Mouse (Mus musculus): ENCODE data around the gene Plxna4. TPM values are rescaled to one million over a fixed set of nuclear protein-coding genes. Genes with fewer than 3 reads are reported as not detected.

Gene Plxna4
- polyA plus RNA-seq, 1 experiment: 3.5 TPM

DNA sequence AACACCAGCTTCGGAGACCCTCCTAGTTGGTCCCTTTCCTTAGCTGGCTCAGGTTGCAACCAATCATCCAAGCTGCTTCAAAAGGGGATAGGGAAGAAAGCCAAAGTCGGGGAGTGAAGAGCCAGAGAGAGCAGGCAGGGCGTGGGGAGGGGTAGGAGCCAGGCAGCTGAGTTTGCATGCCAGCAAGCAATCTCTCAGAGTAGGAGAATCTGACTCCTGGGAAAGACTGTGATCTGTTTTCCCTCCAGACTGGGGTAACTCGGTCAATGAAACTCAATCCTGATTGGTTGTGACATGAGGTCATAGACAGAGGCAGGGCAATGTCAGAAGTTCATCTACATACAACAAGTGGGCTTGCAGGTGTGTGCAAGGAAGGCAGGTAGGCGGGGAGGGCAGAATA lies 260.8 kb downstream of the Plxna4 start:
- H3K36me3 ChIP-seq (replicated peaks; ENCODE audit: low read length): no peaks in the 10 kb centered on the region
- TF ChIP-seq FLI1 (IDR thresholded peaks at IDR 0.05; ENCODE audit: low read length) (no peak), GATA1 (IDR thresholded peaks at IDR 0.05; ENCODE audit: borderline replicate concordance, low read length) (no peak)
- no peaks in the 10 kb centered on the region for H3K9me3 ChIP-seq
- peaks cover 49% of the 10 kb centered on the region for H3K4me1 ChIP-seq
- no peak overlapping the region for H3K4me3 ChIP-seq (replicated peaks)
- H3K27me3 ChIP-seq (replicated peaks): peaks cover 19% of the 10 kb centered on the region

GRCm38 (mm10) chr6:32326406-32326805 lies 261.6 kb downstream of the Plxna4 start:
- Histone ChIP-seq H3K4me3 (replicated peaks) (no peak overlapping the region), H3K36me3 (replicated peaks; ENCODE audit: low read length) (no peaks in the 10 kb centered on the region), H3K27me3 (replicated peaks) (peaks cover 19% of the 10 kb centered on the region), H3K4me1 (peaks cover 41% of the 10 kb centered on the region), H3K9me3 (no peaks in the 10 kb centered on the region)
- TF ChIP-seq GATA1 (IDR thresholded peaks at IDR 0.05; ENCODE audit: borderline replicate concordance, low read length): no peak
- no peak for TF ChIP-seq FLI1 (IDR thresholded peaks at IDR 0.05; ENCODE audit: low read length)

- Histone ChIP-seq H3K4me1 (peaks cover 42% of the 10 kb centered on the region), H3K9me3 (no peaks in the 10 kb centered on the region), H3K36me3 (replicated peaks; ENCODE audit: low read length) (no peaks in the 10 kb centered on the region), H3K27me3 (replicated peaks) (peaks cover 19% of the 10 kb centered on the region), H3K4me3 (replicated peaks) (no peak overlapping the region)
- no peak for TF ChIP-seq FLI1 (IDR thresholded peaks at IDR 0.05; ENCODE audit: low read length)
- TF ChIP-seq GATA1 (IDR thresholded peaks at IDR 0.05; ENCODE audit: borderline replicate concordance, low read length): no peak
Measured at GRCm38 (mm10) chr6:32325851-32326250, 262.1 kb downstream of the Plxna4 start.

DNA sequence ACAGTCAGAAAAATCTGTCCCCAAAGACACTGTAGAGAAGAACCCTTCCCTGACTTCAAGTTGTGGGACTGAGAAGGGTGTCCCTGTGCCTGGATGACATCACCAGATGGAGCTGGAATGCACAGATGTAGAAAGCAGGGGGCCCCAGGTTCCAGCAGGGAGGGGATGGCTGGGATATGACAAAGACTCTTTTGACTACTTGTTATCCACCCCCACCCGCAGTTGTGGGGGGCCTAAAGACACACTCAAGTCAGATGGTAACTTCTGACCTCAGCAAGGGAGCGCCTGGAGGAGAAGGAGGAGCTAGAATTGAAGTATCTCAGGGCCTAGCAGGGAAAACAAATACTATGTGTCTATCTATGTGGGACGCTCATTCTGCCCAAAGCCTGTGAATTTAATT lies 266.8 kb downstream of the Plxna4 start:
- Histone ChIP-seq H3K36me3 (replicated peaks; ENCODE audit: low read length) (no peaks in the 10 kb centered on the region), H3K4me3 (replicated peaks) (no peak overlapping the region), H3K27me3 (replicated peaks) (no peaks in the 10 kb centered on the region), H3K9me3 (no peaks in the 10 kb centered on the region), H3K4me1 (peaks cover 19% of the 10 kb centered on the region)
- TF ChIP-seq FLI1 (IDR thresholded peaks at IDR 0.05; ENCODE audit: low read length) (no peak), GATA1 (IDR thresholded peaks at IDR 0.05; ENCODE audit: borderline replicate concordance, low read length) (no peak)

DNA sequence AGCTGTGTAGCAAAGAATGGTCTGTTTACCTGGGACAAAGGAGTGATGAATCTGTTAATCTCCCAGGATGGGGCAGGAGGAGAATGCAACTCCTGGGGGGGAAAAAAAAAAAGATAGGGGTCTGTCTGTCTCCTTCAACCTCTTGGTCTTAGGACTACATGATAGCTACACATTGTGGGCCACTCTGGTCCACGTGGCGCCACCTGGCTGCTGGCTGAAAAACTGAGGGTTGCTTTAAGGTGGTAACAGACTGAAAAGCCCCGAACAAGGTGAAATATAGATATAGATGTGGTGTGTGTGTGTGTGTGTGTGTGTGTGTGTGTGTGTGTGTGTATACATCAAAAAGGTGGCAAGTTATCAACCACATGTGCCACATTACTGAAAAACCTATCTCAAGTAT lies 267.7 kb downstream of the Plxna4 start:
- Histone ChIP-seq H3K27me3 (replicated peaks) (no peaks in the 10 kb centered on the region), H3K9me3 (no peaks in the 10 kb centered on the region), H3K4me3 (replicated peaks) (no peak overlapping the region), H3K4me1 (peaks cover 19% of the 10 kb centered on the region), H3K36me3 (replicated peaks; ENCODE audit: low read length) (no peaks in the 10 kb centered on the region)
- TF ChIP-seq GATA1 (IDR thresholded peaks at IDR 0.05; ENCODE audit: borderline replicate concordance, low read length): no peak
- no peak for TF ChIP-seq FLI1 (IDR thresholded peaks at IDR 0.05; ENCODE audit: low read length)

GRCm38 (mm10) chr6:32317470-32317869 lies 270.5 kb downstream of the Plxna4 start:
- H3K27me3 ChIP-seq (replicated peaks): no peaks in the 10 kb centered on the region
- H3K9me3 ChIP-seq: no peaks in the 10 kb centered on the region
- no peak for TF ChIP-seq FLI1 (IDR thresholded peaks at IDR 0.05; ENCODE audit: low read length)
- TF ChIP-seq GATA1 (IDR thresholded peaks at IDR 0.05; ENCODE audit: borderline replicate concordance, low read length): no peak
- H3K4me1 ChIP-seq: peaks cover 19% of the 10 kb centered on the region
- no peaks in the 10 kb centered on the region for H3K36me3 ChIP-seq (replicated peaks; ENCODE audit: low read length)
- no peak overlapping the region for H3K4me3 ChIP-seq (replicated peaks)

GRCm38 (mm10) chr6:32315011-32315450 lies 273.0 kb downstream of the Plxna4 start:
- Histone ChIP-seq H3K36me3 (replicated peaks; ENCODE audit: low read length) (peaks cover 4% of the 10 kb centered on the region), H3K4me1 (peaks cover 8% of the 10 kb centered on the region), H3K9me3 (no peaks in the 10 kb centered on the region), H3K4me3 (replicated peaks) (no peak overlapping the region), H3K27me3 (replicated peaks) (no peaks in the 10 kb centered on the region)
- TF ChIP-seq GATA1 (IDR thresholded peaks at IDR 0.05; ENCODE audit: borderline replicate concordance, low read length) (no peak), FLI1 (IDR thresholded peaks at IDR 0.05; ENCODE audit: low read length) (no peak)

DNA sequence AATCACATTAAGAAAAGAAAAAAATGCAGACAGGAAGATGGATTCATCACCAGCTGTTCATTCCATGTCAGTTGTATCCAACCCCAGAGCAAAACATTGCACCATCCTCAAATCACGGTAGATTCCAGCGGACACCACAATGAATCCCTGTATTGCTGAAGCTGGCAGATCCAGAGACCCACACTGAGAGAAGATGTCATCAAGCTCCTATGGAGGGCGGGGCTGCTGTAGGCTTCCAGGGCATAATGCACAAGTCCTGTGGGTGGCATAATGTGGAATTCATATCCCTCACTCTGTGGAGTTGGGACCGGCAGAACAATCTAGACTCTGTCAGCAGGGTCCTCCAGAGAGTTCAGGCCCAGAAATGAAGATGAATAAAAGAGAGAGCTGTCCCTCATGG lies 278.8 kb downstream of the Plxna4 start:
- Histone ChIP-seq H3K9me3 (no peaks in the 10 kb centered on the region), H3K27me3 (replicated peaks) (no peaks in the 10 kb centered on the region), H3K4me3 (replicated peaks) (no peak overlapping the region), H3K4me1 (no peaks in the 10 kb centered on the region), H3K36me3 (replicated peaks; ENCODE audit: low read length) (peaks cover 18% of the 10 kb centered on the region)
- no peak for TF ChIP-seq FLI1 (IDR thresholded peaks at IDR 0.05; ENCODE audit: low read length)
- TF ChIP-seq GATA1 (IDR thresholded peaks at IDR 0.05; ENCODE audit: borderline replicate concordance, low read length): no peak

DNA sequence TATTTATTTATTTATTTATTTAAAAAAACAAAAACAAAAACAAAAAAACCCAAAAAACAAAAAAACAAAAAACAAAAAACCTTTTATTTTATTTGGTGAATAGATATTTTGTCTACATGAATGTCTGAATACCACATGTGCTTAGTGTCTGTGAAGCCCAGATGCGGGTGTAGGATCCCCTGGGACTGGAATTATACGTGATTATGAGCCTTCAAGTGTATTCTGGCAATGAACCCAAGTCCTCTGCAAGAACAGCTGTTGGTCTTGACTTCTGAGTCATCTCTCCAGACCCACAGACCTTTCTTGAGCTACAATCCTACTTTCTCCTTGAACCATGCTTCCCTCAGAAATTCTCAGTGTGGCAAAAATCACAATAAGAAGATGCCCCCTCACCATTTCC lies 287.4 kb downstream of the Plxna4 start:
- peaks cover 9% of the 10 kb centered on the region for H3K4me1 ChIP-seq
- TF ChIP-seq FLI1 (IDR thresholded peaks at IDR 0.05; ENCODE audit: low read length): no peak
- TF ChIP-seq GATA1 (IDR thresholded peaks at IDR 0.05; ENCODE audit: borderline replicate concordance, low read length): no peak
- H3K27me3 ChIP-seq (replicated peaks): no peaks in the 10 kb centered on the region
- no peak overlapping the region for H3K4me3 ChIP-seq (replicated peaks)
- H3K36me3 ChIP-seq (replicated peaks; ENCODE audit: low read length): no peaks in the 10 kb centered on the region
- no peaks in the 10 kb centered on the region for H3K9me3 ChIP-seq

GRCm38 (mm10) chr6:32281457-32281856 lies 306.5 kb downstream of the Plxna4 start:
- no peaks in the 10 kb centered on the region for H3K36me3 ChIP-seq (replicated peaks; ENCODE audit: low read length)

DNA sequence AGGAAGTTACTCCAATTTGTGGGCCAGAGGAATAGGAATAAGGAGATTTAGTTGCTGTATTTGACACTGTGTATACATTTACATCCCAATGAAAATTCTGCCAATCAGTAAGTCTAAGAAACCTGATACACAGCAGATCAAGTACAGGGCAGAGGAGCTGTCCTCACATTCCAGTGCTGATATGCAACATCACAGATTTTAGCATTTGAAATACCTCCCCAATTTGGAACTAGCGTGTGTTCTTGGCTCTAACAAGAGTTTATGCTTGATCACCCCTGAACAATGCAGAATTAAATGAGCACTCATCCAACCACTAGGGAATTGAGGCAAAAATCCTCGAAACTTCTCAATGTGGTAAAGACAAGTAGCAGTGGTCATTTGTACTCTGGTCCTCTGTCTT lies 307.3 kb downstream of the Plxna4 start:
- Histone ChIP-seq H3K27me3 (replicated peaks) (no peaks in the 10 kb centered on the region), H3K4me1 (no peaks in the 10 kb centered on the region), H3K9me3 (no peaks in the 10 kb centered on the region), H3K4me3 (replicated peaks) (no peak overlapping the region), H3K36me3 (replicated peaks; ENCODE audit: low read length) (no peaks in the 10 kb centered on the region)
- TF ChIP-seq GATA1 (IDR thresholded peaks at IDR 0.05; ENCODE audit: borderline replicate concordance, low read length): no peak
- TF ChIP-seq FLI1 (IDR thresholded peaks at IDR 0.05; ENCODE audit: low read length): no peak

More at GRCm38 (mm10) chr6:32281457-32281856, 306.5 kb downstream of the Plxna4 start:
- Histone ChIP-seq H3K4me3 (replicated peaks) (no peak overlapping the region), H3K4me1 (no peaks in the 10 kb centered on the region), H3K27me3 (replicated peaks) (no peaks in the 10 kb centered on the region), H3K9me3 (no peaks in the 10 kb centered on the region)
- TF ChIP-seq FLI1 (IDR thresholded peaks at IDR 0.05; ENCODE audit: low read length) (no peak), GATA1 (IDR thresholded peaks at IDR 0.05; ENCODE audit: borderline replicate concordance, low read length) (no peak)
